22 mouse cellular contexts compared by ENCODE assay signal in the genomic region with DNA sequence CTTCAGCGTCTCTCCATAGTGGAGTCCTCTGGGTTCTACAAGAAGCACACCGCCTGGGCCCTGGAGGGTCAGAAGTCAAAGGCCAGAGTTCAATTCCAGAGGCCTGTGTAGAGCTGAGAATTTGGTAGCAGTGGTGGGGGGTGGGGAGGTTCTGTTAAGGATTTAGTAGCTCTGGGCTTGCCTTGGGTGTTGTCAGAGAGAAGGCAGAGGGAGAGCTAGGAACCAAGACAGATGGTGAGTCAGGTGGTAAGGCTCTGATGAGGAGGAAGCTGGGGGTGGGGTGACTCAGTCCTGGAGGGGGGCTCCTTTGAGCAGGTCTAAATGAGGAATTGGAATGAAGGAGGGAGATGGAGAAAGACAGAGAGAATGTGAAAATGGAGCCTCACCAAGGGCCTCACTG. TPM values are rescaled to one million over a fixed set of nuclear protein-coding genes. Genes with fewer than 3 reads are reported as not detected.
DNase-seq lines count a peak whose midpoint lies in the region; ATAC-seq lines count a peak whose summit lies in the region.
"Had no signal": no experiment of that assay in that cellular context is flagged by ENCODE, and none has a peak within 500 bp of the region (broad histone marks: within the 10 kb centered on the region; RNA-seq: fewer than 3 reads in every experiment).

No protein-coding gene starts in this region.

- intact Hi-C loops in left cerebral cortex, postnatal 25 days (cut with DNase I), result loop anchor here (1.0 kb wide), 3 partner anchors 22 to 32 kb away; no protein-coding TSS in a partner anchor

- 80% methylated on average over 2 of the region's 2 CpGs for WGBS in limb, embryonic 10.5 days

- peak; percentile 59 for DNase-seq in layer of hippocampus, adult 11-12 months (ENCODE audit: low spot score)
- DNase-seq in layer of hippocampus, adult 9-10 months (ENCODE audit: low spot score), result no peak
- peak; percentile 50 to 52 for DNase-seq in frontal cortex, postnatal 14 days (ENCODE audit: low spot score in 2 of 2)
- peak; percentile 72 to 96 for DNase-seq in left cerebral cortex, postnatal 25 days (ENCODE audit: low spot score in 2 of 2)
- DNase-seq in telencephalon, adult 2 months (ENCODE audit: low read depth, low spot score), result peak; percentile 92
- DNase-seq in cerebellum, adult 11 months, result no peak
- no peak for DNase-seq in limb, embryonic 10.5 days (ENCODE audit: low spot score)
- DNase-seq: cerebellum, adult 9-11 months; embryo, embryonic 11 days; gastrocnemius, postnatal 36 days; kidney, adult 8-10 months; kidney, postnatal 4 days; lung, postnatal 36 days; thymus, postnatal 25 days had no signal

- no peaks in the 10 kb centered on the region for H3K9me3 ChIP-seq in limb, embryonic 10.5 days (replicated peaks)
- H3K9me3 ChIP-seq: limb, embryonic 13.5 days; liver, embryonic 15.5 days; stomach, embryonic 15.5 days had no signal

- 0 out of 2 replicates have a peak, but pooled peaks cover 3% of the 10 kb centered on the region for H3K4me1 ChIP-seq in limb, embryonic 10.5 days
- H3K4me1 ChIP-seq: limb, embryonic 13.5 days; stomach, embryonic 15.5 days had no signal

- H3K27ac ChIP-seq in limb, embryonic 10.5 days, result no peak overlapping the region
- H3K27ac ChIP-seq: limb, embryonic 13.5 days; liver, embryonic 15.5 days; stomach, embryonic 15.5 days had no signal

- H3K36me3 ChIP-seq in limb, embryonic 10.5 days, result peaks cover 53% of the 10 kb centered on the region

- no peaks in the 10 kb centered on the region for H3K27me3 ChIP-seq in limb, embryonic 10.5 days (ENCODE audit: low read depth, poor library complexity, severe bottlenecking)
- H3K27me3 ChIP-seq: limb, embryonic 13.5 days; liver, embryonic 15.5 days; stomach, embryonic 15.5 days had no signal

- ATAC-seq in megakaryocyte progenitor cell, adult 5-6 weeks (replicated peaks; ENCODE audit: poor library complexity), result no peak
- ATAC-seq: forebrain, embryonic 16.5 days; hindbrain, embryonic 16.5 days had no signal

- H3K4me3 ChIP-seq in limb, embryonic 10.5 days, result no peak overlapping the region
- H3K4me3 ChIP-seq: limb, embryonic 13.5 days; liver, embryonic 15.5 days; stomach, embryonic 15.5 days had no signal

RNA-seq across cellular contexts. Expression of a gene that starts 4.0 kb away (rescaled TPM):
- total RNA-seq in left cerebral cortex, postnatal 25 days (2021), result 1 to 10 TPM in 1 of 2 experiments, not detected in 1; 1.3 TPM
- total RNA-seq in megakaryocyte progenitor cell, adult 5-6 weeks (2015), result 1.6 TPM in 1 of 2 replicates, not detected in the other
- total RNA-seq in megakaryocyte progenitor cell, adult 5-6 weeks (2017), result 0.96 TPM in 1 of 2 replicates, not detected in the other
- polyA plus RNA-seq in limb, embryonic 10.5 days (2016; fragmentation: Nextera tagmentation; extraction: Ambion mirVana), result 0.61 and 2.5 TPM in 2 replicates
- total RNA-seq: gastrocnemius, postnatal 36 days; heart, postnatal 25 days; neutrophil, adult 5-6 weeks had no signal
- polyA plus RNA-seq: stomach, embryonic 15.5 days had no signal

RNA-seq across cellular contexts. Expression of a gene that starts 10.0 kb away (rescaled TPM):
- 1 to 10 TPM; 1.5 to 2.6 TPM for total RNA-seq in left cerebral cortex, postnatal 25 days (2021)
- 1.0 and 1.9 TPM in 2 replicates for total RNA-seq in megakaryocyte progenitor cell, adult 5-6 weeks (2015)
- not detected in 2 replicates for total RNA-seq in megakaryocyte progenitor cell, adult 5-6 weeks (2017)
- polyA plus RNA-seq in limb, embryonic 10.5 days (2016; fragmentation: Nextera tagmentation; extraction: Ambion mirVana), result 0.68 and 0.81 TPM in 2 replicates

RNA-seq across cellular contexts. Expression of a gene that starts 10.5 kb away (rescaled TPM):
- 10 to 100 TPM; 59.2 to 63.0 TPM for total RNA-seq in left cerebral cortex, postnatal 25 days (2021)
- total RNA-seq in megakaryocyte progenitor cell, adult 5-6 weeks (2015), result 20.5 and 25.2 TPM in 2 replicates
- 41.5 and 64.8 TPM in 2 replicates for total RNA-seq in megakaryocyte progenitor cell, adult 5-6 weeks (2017)
- 69.5 and 74.7 TPM in 2 replicates for polyA plus RNA-seq in limb, embryonic 10.5 days (2016; fragmentation: Nextera tagmentation; extraction: Ambion mirVana)

RNA-seq across cellular contexts. Expression of a gene that starts 28.9 kb away (rescaled TPM):
- 1 to 10 TPM; 1.6 to 3.0 TPM for total RNA-seq in left cerebral cortex, postnatal 25 days (2021)
- total RNA-seq in megakaryocyte progenitor cell, adult 5-6 weeks (2015), result 64.5 and 66.7 TPM in 2 replicates
- total RNA-seq in megakaryocyte progenitor cell, adult 5-6 weeks (2017), result 4.0 and 4.5 TPM in 2 replicates
- 5.4 TPM in 2 replicates for polyA plus RNA-seq in limb, embryonic 10.5 days (2016; fragmentation: Nextera tagmentation; extraction: Ambion mirVana)

RNA-seq across cellular contexts. Expression of a gene that starts 28.9 kb away (rescaled TPM):
- 10 to 100 TPM; 26.4 to 27.9 TPM for total RNA-seq in left cerebral cortex, postnatal 25 days (2021)
- 48.4 and 60.3 TPM in 2 replicates for total RNA-seq in megakaryocyte progenitor cell, adult 5-6 weeks (2015)
- 28.4 and 30.0 TPM in 2 replicates for total RNA-seq in megakaryocyte progenitor cell, adult 5-6 weeks (2017)
- 109 and 115 TPM in 2 replicates for polyA plus RNA-seq in limb, embryonic 10.5 days (2016; fragmentation: Nextera tagmentation; extraction: Ambion mirVana)

Comparison
In these comparisons a context has a peak if more than half of its experiments do, and no peak if none do; other contexts are left out.
1. DNase-seq: peak in layer of hippocampus, adult 11-12 months (single experiment), frontal cortex, postnatal 14 days (2 of 2), left cerebral cortex, postnatal 25 days (2 of 2) and telencephalon, adult 2 months (single experiment); none in layer of hippocampus, adult 9-10 months (single experiment), cerebellum, adult 11 months (single experiment) and limb, embryonic 10.5 days (single experiment).